Mouse (Mus musculus): ENCODE data around the gene Slc27a1. TPM values are rescaled to one million over a fixed set of nuclear protein-coding genes. Genes with fewer than 3 reads are reported as not detected.

Slc27a1 gene
- polyA plus RNA-seq, 1 experiment from 2014 or later: 35.2 TPM

- H3K9ac ChIP-seq (ENCODE audit: low read length): no peak overlapping the region
- H3K27me3 ChIP-seq (ENCODE audit: control insufficient read depth, insufficient read depth, low read length): no peaks in the 10 kb centered on the region
- no peak overlapping the region for H3K4me3 ChIP-seq (replicated peaks; ENCODE audit: low read length)
- H3K27ac ChIP-seq (ENCODE audit: low read length): no peak overlapping the region
- peaks cover 25% of the 10 kb centered on the region for H3K36me3 ChIP-seq (ENCODE audit: control insufficient read depth, insufficient read depth, low read length)
- 57% methylated on average over 4 of the region's 4 CpGs for WGBS
- no peaks in the 10 kb centered on the region for H3K9me3 ChIP-seq (replicated peaks; ENCODE audit: control insufficient read depth, low read length)
- ATAC-seq (ENCODE audit: insufficient read depth, low FRiP score): no peak
- H3K4me1 ChIP-seq (ENCODE audit: control insufficient read depth, insufficient read depth, low read length): peaks cover 12% of the 10 kb centered on the region
- no peak overlapping the region for H3K4me2 ChIP-seq (ENCODE audit: low read depth, low read length)
These were observed 44.7 kb downstream of the Slc27a1 start for GRCm38 (mm10) chr8:71613418-71613817.

GRCm38 (mm10) chr8:71619786-71620185 is 51.1 kb downstream of the Slc27a1 start:
- H3K9me3 ChIP-seq (replicated peaks; ENCODE audit: control insufficient read depth, low read length): peaks cover 14% of the 10 kb centered on the region
- no peak for ATAC-seq (ENCODE audit: insufficient read depth, low FRiP score)
- H3K36me3 ChIP-seq (ENCODE audit: control insufficient read depth, insufficient read depth, low read length): peaks cover 72% of the 10 kb centered on the region
- 96% methylated on average over 2 of the region's 2 CpGs for WGBS
- H3K4me3 ChIP-seq (replicated peaks; ENCODE audit: low read length): no peak overlapping the region
- no peaks in the 10 kb centered on the region for H3K27me3 ChIP-seq (ENCODE audit: control insufficient read depth, insufficient read depth, low read length)
- no peak overlapping the region for H3K4me2 ChIP-seq (ENCODE audit: low read depth, low read length)
- H3K27ac ChIP-seq (ENCODE audit: low read length): no peak overlapping the region
- H3K9ac ChIP-seq (ENCODE audit: low read length): no peak overlapping the region
- no peaks in the 10 kb centered on the region for H3K4me1 ChIP-seq (ENCODE audit: control insufficient read depth, insufficient read depth, low read length)

GRCm38 (mm10) chr8:71625088-71625487 is 56.4 kb downstream of the Slc27a1 start:
- ATAC-seq (ENCODE audit: insufficient read depth, low FRiP score): no peak
- Histone ChIP-seq H3K4me2 (ENCODE audit: low read depth, low read length) (no peak overlapping the region), H3K4me3 (replicated peaks; ENCODE audit: low read length) (no peak overlapping the region), H3K27me3 (ENCODE audit: control insufficient read depth, insufficient read depth, low read length) (no peaks in the 10 kb centered on the region; the same call in 1 of the 2 replicates), H3K36me3 (ENCODE audit: control insufficient read depth, insufficient read depth, low read length) (peaks cover 42% of the 10 kb centered on the region), H3K9ac (ENCODE audit: low read length) (no peak overlapping the region), H3K4me1 (ENCODE audit: control insufficient read depth, insufficient read depth, low read length) (peaks cover 20% of the 10 kb centered on the region), H3K27ac (ENCODE audit: low read length) (no peak overlapping the region), H3K9me3 (replicated peaks; ENCODE audit: control insufficient read depth, low read length) (peaks cover 14% of the 10 kb centered on the region)
- 71% methylated on average over 1 of the region's 1 CpGs for WGBS

- peaks cover 28% of the 10 kb centered on the region for H3K36me3 ChIP-seq (ENCODE audit: control insufficient read depth, insufficient read depth, low read length)
- H3K27ac ChIP-seq (ENCODE audit: low read length): no peak overlapping the region
- no peak for ATAC-seq (ENCODE audit: insufficient read depth, low FRiP score)
- 84% methylated on average over 9 of the region's 9 CpGs for WGBS
- H3K4me1 ChIP-seq (ENCODE audit: control insufficient read depth, insufficient read depth, low read length): peaks cover 20% of the 10 kb centered on the region
- H3K9me3 ChIP-seq (replicated peaks; ENCODE audit: control insufficient read depth, low read length): peaks cover 14% of the 10 kb centered on the region
- no peaks in the 10 kb centered on the region; the same call in 1 of the 2 replicates for H3K27me3 ChIP-seq (ENCODE audit: control insufficient read depth, insufficient read depth, low read length)
- H3K9ac ChIP-seq (ENCODE audit: low read length): no peak overlapping the region
- no peak overlapping the region for H3K4me2 ChIP-seq (ENCODE audit: low read depth, low read length)
- H3K4me3 ChIP-seq (replicated peaks; ENCODE audit: low read length): no peak overlapping the region
These were observed 58.1 kb downstream of the Slc27a1 start for GRCm38 (mm10) chr8:71626753-71627152.

GRCm38 (mm10) chr8:71627265-71628099 is 58.8 kb downstream of the Slc27a1 start:
- 39% methylated on average over 9 of the region's 9 CpGs for WGBS
- ATAC-seq (ENCODE audit: insufficient read depth, low FRiP score): no peak

GRCm38 (mm10) chr8:71628396-71629095 is 59.9 kb downstream of the Slc27a1 start:
- peak overlapping the region; percentile 98 for H3K4me2 ChIP-seq (ENCODE audit: low read depth, low read length)
- no peaks in the 10 kb centered on the region for H3K9me3 ChIP-seq (replicated peaks; ENCODE audit: control insufficient read depth, low read length)
- peak overlapping the region; percentile 75 for H3K9ac ChIP-seq (ENCODE audit: low read length)
- no peaks in the 10 kb centered on the region; the same call in 1 of the 2 replicates for H3K27me3 ChIP-seq (ENCODE audit: control insufficient read depth, insufficient read depth, low read length)
- no peak for ATAC-seq (ENCODE audit: insufficient read depth, low FRiP score)
- peaks cover 10% of the 10 kb centered on the region for H3K36me3 ChIP-seq (ENCODE audit: control insufficient read depth, insufficient read depth, low read length)
- H3K4me3 ChIP-seq (replicated peaks; ENCODE audit: low read length): peak overlapping the region; percentile 62
- H3K27ac ChIP-seq (ENCODE audit: low read length): peak overlapping the region; percentile 72
- 7% methylated on average over 15 of the region's 16 CpGs for WGBS
- peaks cover 20% of the 10 kb centered on the region for H3K4me1 ChIP-seq (ENCODE audit: control insufficient read depth, insufficient read depth, low read length)

More at GRCm38 (mm10) chr8:71627265-71628099, 58.8 kb downstream of the Slc27a1 start:
- Histone ChIP-seq H3K4me1 (ENCODE audit: control insufficient read depth, insufficient read depth, low read length) (peaks cover 20% of the 10 kb centered on the region), H3K9me3 (replicated peaks; ENCODE audit: control insufficient read depth, low read length) (peaks cover 8% of the 10 kb centered on the region; the same call in 1 of the 2 replicates), H3K36me3 (ENCODE audit: control insufficient read depth, insufficient read depth, low read length) (peaks cover 21% of the 10 kb centered on the region), H3K27me3 (ENCODE audit: control insufficient read depth, insufficient read depth, low read length) (no peaks in the 10 kb centered on the region; the same call in 1 of the 2 replicates), H3K4me3 (replicated peaks; ENCODE audit: low read length) (no peak overlapping the region), H3K9ac (ENCODE audit: low read length) (0 out of 2 replicates have a peak overlapping the region, but pooled peaks have one; percentile 46), H3K27ac (ENCODE audit: low read length) (peak overlapping the region; percentile 72), H3K4me2 (ENCODE audit: low read depth, low read length) (peak overlapping the region; percentile 9; the same call in 1 of the 2 replicates)

GRCm38 (mm10) chr8:71629096-71629697 is 60.5 kb downstream of the Slc27a1 start:
- peak overlapping the region; percentile 98 for H3K4me2 ChIP-seq (ENCODE audit: low read depth, low read length)
- H3K36me3 ChIP-seq (ENCODE audit: control insufficient read depth, insufficient read depth, low read length): 0 out of 2 replicates have a peak, but pooled peaks cover 4% of the 10 kb centered on the region
- peak; percentile 90 for ATAC-seq (ENCODE audit: insufficient read depth, low FRiP score)
- H3K9me3 ChIP-seq (replicated peaks; ENCODE audit: control insufficient read depth, low read length): no peaks in the 10 kb centered on the region
- peaks cover 20% of the 10 kb centered on the region for H3K4me1 ChIP-seq (ENCODE audit: control insufficient read depth, insufficient read depth, low read length)
- peaks cover 4% of the 10 kb centered on the region; the same call in 1 of the 2 replicates for H3K27me3 ChIP-seq (ENCODE audit: control insufficient read depth, insufficient read depth, low read length)
- H3K27ac ChIP-seq (ENCODE audit: low read length): peak overlapping the region; percentile 72
- peak overlapping the region; percentile 75 for H3K9ac ChIP-seq (ENCODE audit: low read length)
- peak overlapping the region; percentile 62 for H3K4me3 ChIP-seq (replicated peaks; ENCODE audit: low read length)
- under 1% methylated on average over 55 of the region's 55 CpGs for WGBS

GRCm38 (mm10) chr8:71629781-71630212 is 61.1 kb downstream of the Slc27a1 start:
- H3K9ac ChIP-seq (ENCODE audit: low read length): peak overlapping the region; percentile 75
- H3K27ac ChIP-seq (ENCODE audit: low read length): no peak overlapping the region

More at GRCm38 (mm10) chr8:71629781-71630212, 61.1 kb downstream of the Slc27a1 start:
- Histone ChIP-seq H3K9me3 (replicated peaks; ENCODE audit: control insufficient read depth, low read length) (no peaks in the 10 kb centered on the region), H3K4me1 (ENCODE audit: control insufficient read depth, insufficient read depth, low read length) (peaks cover 20% of the 10 kb centered on the region), H3K4me3 (replicated peaks; ENCODE audit: low read length) (peak overlapping the region; percentile 62), H3K36me3 (ENCODE audit: control insufficient read depth, insufficient read depth, low read length) (no peaks in the 10 kb centered on the region), H3K4me2 (ENCODE audit: low read depth, low read length) (peak overlapping the region; percentile 98), H3K27me3 (ENCODE audit: control insufficient read depth, insufficient read depth, low read length) (peaks cover 5% of the 10 kb centered on the region; the same call in 1 of the 2 replicates)
- WGBS: 4% methylated on average over 25 of the region's 25 CpGs
- ATAC-seq (ENCODE audit: insufficient read depth, low FRiP score): peak; percentile 18

All from stomach, embryonic 16.5 days (tissue).